Mouse (Mus musculus) embryonic facial prominence, embryonic 15.5 days (tissue): ENCODE data around the gene Gm20425. TPM values are rescaled to one million over a fixed set of nuclear protein-coding genes. Genes with fewer than 3 reads are reported as not detected.

ENCODE experiments used
- ATAC-seq: fragments of 200-750 bp; cut with Nextera tagmentation; 2 replicates; pipeline ENCODE4 v1.8.0; 2017; ENCODE audit warnings: low read depth, moderate TSS enrichment; ENCODE audit not compliant: insufficient number of reproducible peaks, low FRiP score, low TSS enrichment
- H3K27ac ChIP-seq: fragments of 300-500 bp; sonication (generic); replicated peaks from 2 replicates; pipeline ENCODE4 v1.5.1; 2015; ENCODE audit warnings: mild to moderate bottlenecking, inconsistent platforms
- H3K27me3 ChIP-seq: fragments of 300-500 bp; sonication (generic); 2 replicates; pipeline ENCODE4 v1.6.1; 2015; ENCODE audit warnings: inconsistent platforms
- H3K36me3 ChIP-seq: fragments of 300-500 bp; sonication (generic); 2 replicates; pipeline ENCODE4 v1.6.1; 2015; ENCODE audit warnings: mild to moderate bottlenecking, inconsistent platforms
- H3K4me1 ChIP-seq: fragments of 300-500 bp; sonication (generic); 2 replicates; pipeline ENCODE4 v1.6.1; 2015; ENCODE audit warnings: inconsistent platforms
- H3K4me2 ChIP-seq: fragments of 300-500 bp; sonication (generic); replicated peaks from 2 replicates; pipeline ENCODE4 v1.6.1; 2015; ENCODE audit warnings: mild to moderate bottlenecking, inconsistent platforms
- H3K4me3 ChIP-seq: fragments of 300-500 bp; sonication (generic); replicated peaks from 2 replicates; pipeline ENCODE4 v1.5.1; 2015; ENCODE audit warnings: mild to moderate bottlenecking, inconsistent platforms
- H3K9ac ChIP-seq: fragments of 300-500 bp; sonication (generic); 2 replicates; pipeline ENCODE4 v1.6.1; 2015; ENCODE audit warnings: inconsistent platforms
- H3K9me3 ChIP-seq: fragments of 300-500 bp; sonication (generic); replicated peaks from 2 replicates; pipeline ENCODE4 v1.6.1; 2016; ENCODE audit warnings: inconsistent platforms
- WGBS: fragments of 180-500 bp; shearing (Covaris S2); methylation state at CpG from one replicate; pipeline ENCODE4 v1.1.7; 2015; 5-methylcytosine and 5-hydroxymethylcytosine counted together
- polyA plus RNA-seq: library from polyadenylated mRNA; unstranded; fragments of >200 nt; fragmentation: Nextera tagmentation; extraction: Ambion mirVana; gene quantifications from 2 replicates; pipeline ENCODE4 v1.2.1, GENCODE M21; 2015

Gm20425 gene
- polyA plus RNA-seq, 1 experiment from 2014 or later, result 0.69 TPM

DNA sequence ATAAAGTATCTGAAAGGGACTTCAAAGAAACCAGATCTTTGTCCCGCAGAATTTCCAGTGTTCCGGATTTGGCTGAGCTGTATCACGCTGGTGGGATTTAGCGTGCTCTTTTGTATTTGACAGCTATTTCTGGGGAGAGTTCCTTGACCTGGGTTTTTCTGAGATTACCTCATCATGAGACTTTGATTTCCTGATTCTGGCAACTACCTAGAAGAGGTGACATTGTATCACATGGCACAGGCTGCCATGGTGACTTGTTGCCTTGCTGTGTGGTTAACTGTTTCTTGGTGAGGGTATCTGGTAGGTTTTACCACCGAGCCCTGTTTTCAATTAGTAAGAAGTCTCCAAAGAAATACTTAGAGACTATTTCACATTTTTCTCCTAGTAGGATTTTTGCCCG lies 9.4 kb upstream of the Gm20425 start:
- H3K4me3 ChIP-seq, result no peak overlapping the region
- no peaks in the 10 kb centered on the region for H3K36me3 ChIP-seq
- H3K9ac ChIP-seq, result no peak overlapping the region
- no peak for ATAC-seq
- no peak overlapping the region for H3K4me2 ChIP-seq
- H3K4me1 ChIP-seq, result 0 out of 2 replicates have a peak, but pooled peaks cover 4% of the 10 kb centered on the region
- 76% methylated on average over 6 of the region's 6 CpGs for WGBS
- no peak overlapping the region for H3K27ac ChIP-seq
- no peaks in the 10 kb centered on the region for H3K27me3 ChIP-seq
- no peaks in the 10 kb centered on the region for H3K9me3 ChIP-seq

DNA sequence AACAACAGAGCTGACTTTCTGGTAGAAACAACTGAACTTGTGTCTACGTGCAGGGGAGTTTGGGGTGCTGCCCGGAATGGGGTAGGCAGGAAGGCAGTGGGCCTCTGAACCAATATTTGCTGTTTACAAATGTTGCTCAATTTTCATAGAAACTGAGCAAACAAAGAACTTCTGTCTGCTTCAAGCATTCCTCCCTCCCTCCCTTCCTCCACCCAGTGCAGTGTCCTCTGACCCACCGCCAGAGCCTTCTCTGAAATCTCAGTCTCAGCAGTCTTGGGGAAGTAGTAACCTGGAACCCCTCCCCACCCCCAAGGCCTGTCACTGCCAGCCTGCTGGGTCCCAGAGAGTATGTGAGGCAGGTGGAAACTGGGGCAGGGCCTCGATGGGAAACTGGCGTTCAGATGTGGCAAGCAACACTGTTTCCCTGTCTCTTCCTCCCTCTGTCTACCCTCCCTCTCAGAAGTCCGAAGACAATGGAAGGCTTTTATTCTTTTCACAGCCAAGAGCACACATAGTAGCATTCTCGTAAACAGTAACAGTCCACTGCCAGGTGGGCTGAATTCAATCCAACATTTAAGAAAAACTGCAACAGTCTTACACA lies 4.6 kb upstream of the Gm20425 start:
- no peak overlapping the region for H3K9ac ChIP-seq
- peaks cover 16% of the 10 kb centered on the region; the same call in 1 of the 2 replicates for H3K4me1 ChIP-seq
- peak; percentile 58; the same call in 1 of the 2 replicates for ATAC-seq
- no peak overlapping the region for H3K4me2 ChIP-seq
- H3K4me3 ChIP-seq, result no peak overlapping the region
- H3K9me3 ChIP-seq, result no peaks in the 10 kb centered on the region
- peak overlapping the region; percentile 60 for H3K27ac ChIP-seq
- 47% methylated on average over 7 of the region's 7 CpGs for WGBS
- no peaks in the 10 kb centered on the region for H3K27me3 ChIP-seq
- no peaks in the 10 kb centered on the region for H3K36me3 ChIP-seq

DNA sequence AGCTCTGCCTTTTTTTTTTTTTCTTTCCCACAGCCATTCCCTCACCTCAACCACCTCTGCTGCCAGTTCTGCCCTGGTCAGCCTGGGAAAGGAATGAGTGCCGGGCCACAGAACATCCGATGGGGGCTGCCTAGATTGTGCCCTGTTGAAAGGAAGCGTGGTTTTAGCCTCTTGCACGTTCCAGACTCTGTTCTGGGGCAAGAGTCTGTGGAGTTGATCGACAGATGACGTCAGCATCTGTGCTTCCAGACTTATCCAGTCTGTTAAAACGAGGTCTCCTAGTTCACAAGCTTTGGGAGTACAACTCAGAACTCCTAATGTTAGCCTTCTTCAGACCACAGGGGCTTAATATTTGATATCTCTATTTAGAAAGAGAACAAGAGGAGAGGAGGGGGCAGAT lies 4.0 kb upstream of the Gm20425 start:
- Histone ChIP-seq H3K27me3 (no peaks in the 10 kb centered on the region), H3K9me3 (no peaks in the 10 kb centered on the region), H3K4me2 (no peak overlapping the region), H3K36me3 (no peaks in the 10 kb centered on the region), H3K27ac (peak overlapping the region; percentile 60), H3K4me3 (no peak overlapping the region), H3K9ac (no peak overlapping the region), H3K4me1 (peaks cover 16% of the 10 kb centered on the region; the same call in 1 of the 2 replicates)
- WGBS, result 60% methylated on average over 7 of the region's 7 CpGs
- ATAC-seq, result no peak

DNA sequence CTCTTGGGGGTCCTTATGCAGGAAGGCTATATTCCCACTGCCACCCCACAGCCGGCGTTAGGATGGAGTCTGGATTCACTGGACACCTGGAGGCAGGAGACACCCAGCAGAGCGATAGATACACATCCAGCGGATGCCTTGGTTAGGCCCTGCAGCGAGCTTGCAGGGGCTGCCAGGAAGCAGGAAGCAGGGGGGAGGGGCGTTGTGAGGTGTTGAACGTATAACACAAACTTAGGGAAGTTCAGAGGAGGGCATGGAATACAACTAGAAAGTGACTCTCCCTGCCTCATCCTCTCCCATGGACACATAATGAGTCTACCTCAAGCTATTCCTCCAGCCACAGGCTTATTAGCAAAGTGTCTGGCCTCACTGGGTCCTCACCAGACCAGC lies 2.9 kb upstream of the Gm20425 start:
- Histone ChIP-seq H3K27me3 (no peaks in the 10 kb centered on the region), H3K36me3 (no peaks in the 10 kb centered on the region), H3K9ac (no peak overlapping the region), H3K9me3 (no peaks in the 10 kb centered on the region), H3K4me1 (peaks cover 16% of the 10 kb centered on the region; the same call in 1 of the 2 replicates), H3K4me2 (no peak overlapping the region), H3K4me3 (no peak overlapping the region), H3K27ac (no peak overlapping the region)
- no peak for ATAC-seq
- WGBS, result 60% methylated on average over 7 of the region's 7 CpGs

DNA sequence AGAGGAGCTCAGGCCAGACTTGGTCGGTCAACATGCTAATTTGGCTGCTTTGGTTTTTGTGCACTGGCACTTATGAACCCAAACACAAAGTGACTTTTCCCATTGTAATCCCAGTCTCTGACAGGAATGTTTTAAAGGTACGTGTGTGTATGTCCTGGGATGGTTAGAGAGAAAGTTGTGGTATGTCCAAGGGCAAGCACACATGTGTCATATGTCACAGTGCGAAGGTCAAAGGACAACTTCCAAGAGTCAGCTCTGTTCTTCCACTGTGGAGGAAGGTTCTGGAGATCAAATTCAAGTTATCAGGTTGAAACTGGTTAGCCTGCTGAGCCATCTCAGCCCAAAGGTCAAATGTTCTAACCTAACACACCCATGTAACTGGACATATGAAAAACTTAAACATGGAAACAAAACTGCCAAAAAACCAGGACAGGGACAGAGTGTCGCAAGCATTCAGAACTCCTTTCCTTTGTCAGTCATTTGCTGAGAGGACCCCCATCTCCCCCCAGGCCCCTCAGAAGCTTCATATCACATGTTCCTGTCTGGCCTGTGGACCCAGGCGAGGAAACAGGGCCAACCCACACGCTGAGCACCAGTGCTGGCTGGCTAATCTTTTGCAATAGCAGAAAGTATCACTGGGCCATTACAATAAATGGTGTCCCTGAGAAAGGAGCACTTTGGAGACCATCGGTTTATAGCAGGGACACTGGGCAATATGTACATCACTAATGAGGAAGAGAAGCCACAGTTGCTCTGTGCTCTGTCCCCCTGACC lies 2.3 kb upstream of the Gm20425 start:
- Histone ChIP-seq H3K27me3 (no peaks in the 10 kb centered on the region), H3K4me1 (peaks cover 16% of the 10 kb centered on the region; the same call in 1 of the 2 replicates), H3K9ac (no peak overlapping the region), H3K4me2 (no peak overlapping the region), H3K9me3 (no peaks in the 10 kb centered on the region), H3K27ac (no peak overlapping the region), H3K36me3 (no peaks in the 10 kb centered on the region), H3K4me3 (no peak overlapping the region)
- ATAC-seq, result no peak
- 88% methylated on average over 7 of the region's 7 CpGs for WGBS

DNA sequence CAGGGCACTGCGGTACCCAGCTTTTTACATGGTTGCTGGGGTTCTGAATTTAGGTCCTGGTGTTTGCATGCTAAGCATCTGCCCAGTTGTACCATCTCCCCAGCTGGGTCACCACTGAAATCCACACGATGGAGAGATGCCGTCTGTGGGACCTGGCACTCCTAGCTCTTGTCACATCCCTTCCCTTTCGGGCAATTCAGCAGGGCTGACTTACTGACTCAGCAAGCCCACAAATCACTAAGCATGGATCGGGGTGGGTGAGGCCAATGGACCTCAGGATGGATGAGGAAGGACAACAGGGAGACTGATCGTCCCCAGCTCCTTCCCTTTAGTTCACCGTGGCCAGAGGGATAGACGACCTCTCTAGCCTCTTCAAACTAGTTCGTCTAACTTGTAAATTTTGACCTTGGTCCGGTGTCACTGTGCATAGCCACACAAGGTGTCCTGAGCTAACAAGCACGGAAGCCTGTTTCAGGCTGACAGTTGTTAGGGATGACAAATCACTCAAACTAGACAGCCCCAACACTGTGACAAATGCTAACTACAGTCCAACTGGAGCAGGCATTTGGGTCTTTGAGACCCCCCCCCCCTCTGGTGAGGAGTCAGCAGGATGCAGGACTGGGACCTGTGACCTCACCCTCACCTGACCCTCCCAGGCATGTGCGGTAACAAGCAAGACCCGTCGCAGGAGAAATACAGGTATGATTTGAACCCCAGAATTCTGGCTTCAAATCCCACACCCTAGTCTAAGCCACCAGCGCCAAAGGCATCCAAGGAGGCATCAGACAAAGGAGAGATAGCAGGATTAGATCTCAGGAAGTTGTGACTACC lies 855 bp downstream of the Gm20425 start:
- H3K4me3 ChIP-seq, result no peak overlapping the region
- no peak for ATAC-seq
- 87% methylated on average over 15 of the region's 15 CpGs for WGBS
- no peak overlapping the region for H3K9ac ChIP-seq
- peaks cover 10% of the 10 kb centered on the region; the same call in 1 of the 2 replicates for H3K4me1 ChIP-seq
- H3K27me3 ChIP-seq, result no peaks in the 10 kb centered on the region
- no peaks in the 10 kb centered on the region for H3K36me3 ChIP-seq
- no peaks in the 10 kb centered on the region for H3K9me3 ChIP-seq
- H3K27ac ChIP-seq, result no peak overlapping the region
- no peak overlapping the region for H3K4me2 ChIP-seq

DNA sequence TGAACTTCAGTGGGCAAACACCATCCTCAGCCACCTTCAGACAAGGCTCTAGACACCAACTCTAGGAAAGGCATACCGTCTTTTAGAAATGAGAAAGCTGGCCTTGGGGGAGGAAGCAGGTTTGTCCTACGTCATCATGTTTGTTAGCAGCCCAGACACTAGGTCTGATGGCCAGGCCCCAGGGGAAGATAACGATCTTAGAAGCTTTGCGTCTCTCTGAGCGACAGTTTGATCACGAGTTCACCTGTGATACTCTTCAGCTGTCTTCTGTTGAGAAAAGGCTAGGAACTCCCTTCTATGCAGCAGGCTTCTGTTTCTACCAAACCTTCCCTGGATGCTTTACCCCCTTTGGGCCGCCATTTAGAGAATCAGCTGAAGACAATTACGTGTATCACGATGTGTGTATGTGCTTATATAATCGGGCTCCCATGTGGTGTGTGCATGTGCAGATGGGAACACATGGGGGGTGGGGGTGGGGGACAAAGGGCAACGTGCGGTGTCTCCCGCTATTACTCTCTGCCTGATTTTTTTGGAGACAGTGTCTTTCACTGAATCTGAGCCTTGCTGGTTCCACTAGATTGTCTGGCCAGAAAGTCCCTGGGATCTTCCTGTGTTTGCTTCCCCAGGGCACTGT lies 1.6 kb downstream of the Gm20425 start:
- H3K4me2 ChIP-seq, result no peak overlapping the region
- no peaks in the 10 kb centered on the region for H3K27me3 ChIP-seq
- no peak overlapping the region for H3K4me3 ChIP-seq
- no peak overlapping the region for H3K9ac ChIP-seq
- ATAC-seq, result no peak
- 57% methylated on average over 13 of the region's 13 CpGs for WGBS
- H3K9me3 ChIP-seq, result no peaks in the 10 kb centered on the region
- peaks cover 9% of the 10 kb centered on the region; the same call in 1 of the 2 replicates for H3K4me1 ChIP-seq
- no peak overlapping the region for H3K27ac ChIP-seq
- no peaks in the 10 kb centered on the region for H3K36me3 ChIP-seq

DNA sequence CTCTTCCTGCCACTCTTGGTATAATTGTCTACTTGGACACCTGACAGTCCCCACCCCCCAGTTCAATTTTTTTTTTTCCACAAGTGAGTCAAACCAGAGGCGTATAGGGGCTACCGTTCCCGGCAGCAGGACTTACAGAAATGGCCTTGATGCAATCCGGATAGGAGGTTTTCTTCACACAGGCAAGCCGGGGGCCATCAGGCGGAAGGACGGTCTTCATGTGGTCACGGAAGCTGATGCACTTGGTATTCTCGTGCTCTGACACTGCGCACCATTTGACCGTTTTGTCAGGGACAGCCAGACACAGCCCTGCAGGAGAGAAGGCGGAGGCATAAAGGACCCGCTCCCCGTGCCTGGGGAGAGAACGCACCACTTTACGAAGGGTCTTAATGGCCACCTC lies 2.3 kb downstream of the Gm20425 start:
- H3K4me3 ChIP-seq, result no peak overlapping the region
- 92% methylated on average over 16 of the region's 16 CpGs for WGBS
- ATAC-seq, result no peak
- no peaks in the 10 kb centered on the region for H3K36me3 ChIP-seq
- H3K27ac ChIP-seq, result no peak overlapping the region
- no peaks in the 10 kb centered on the region for H3K9me3 ChIP-seq
- H3K4me2 ChIP-seq, result no peak overlapping the region
- peaks cover 9% of the 10 kb centered on the region; the same call in 1 of the 2 replicates for H3K4me1 ChIP-seq
- H3K27me3 ChIP-seq, result no peaks in the 10 kb centered on the region
- no peak overlapping the region for H3K9ac ChIP-seq

DNA sequence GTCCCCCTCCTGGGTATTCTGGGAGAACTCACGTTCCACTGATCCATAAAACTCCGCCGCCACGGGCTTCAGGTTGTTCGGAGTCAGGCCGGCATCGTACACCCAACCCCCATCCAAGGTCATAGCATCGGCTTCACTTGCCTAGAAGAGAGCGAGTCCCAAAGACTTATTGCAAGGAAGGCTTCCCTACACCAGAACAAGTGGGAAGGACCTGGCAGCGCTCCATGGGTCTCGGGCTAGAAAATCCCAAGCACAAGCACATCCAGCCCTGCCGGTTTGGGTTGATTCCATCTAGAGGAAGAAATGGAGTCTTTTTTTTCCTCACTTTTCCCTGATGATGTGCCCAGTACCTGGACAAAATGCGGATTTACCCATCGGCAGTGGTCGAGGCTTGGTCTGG lies 3.3 kb downstream of the Gm20425 start:
- Histone ChIP-seq H3K27ac (no peak overlapping the region), H3K36me3 (no peaks in the 10 kb centered on the region), H3K9me3 (no peaks in the 10 kb centered on the region), H3K9ac (no peak overlapping the region), H3K4me2 (no peak overlapping the region), H3K27me3 (no peaks in the 10 kb centered on the region), H3K4me3 (no peak overlapping the region), H3K4me1 (peaks cover 9% of the 10 kb centered on the region; the same call in 1 of the 2 replicates)
- no peak for ATAC-seq
- 84% methylated on average over 15 of the region's 15 CpGs for WGBS

DNA sequence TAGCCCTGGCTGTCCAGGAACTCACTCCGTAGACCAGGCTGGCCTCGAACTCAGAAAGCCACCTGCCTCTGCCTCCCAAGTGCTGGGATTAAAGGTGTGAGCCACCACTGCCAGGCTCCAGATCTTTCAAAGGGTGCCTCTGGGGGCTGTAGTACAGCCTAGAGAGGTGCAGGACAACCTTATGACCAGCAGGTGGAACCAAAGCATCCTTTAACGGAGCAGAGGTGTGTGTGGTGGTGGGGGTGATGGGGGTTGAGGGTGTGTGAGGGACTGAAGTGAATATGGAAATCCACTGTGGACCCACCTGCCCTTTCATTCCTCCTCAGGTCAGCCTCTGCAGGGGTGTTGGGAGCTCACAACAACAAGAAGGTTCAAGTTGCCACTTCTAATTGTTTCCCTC lies 4.6 kb downstream of the Gm20425 start:
- H3K27ac ChIP-seq, result no peak overlapping the region
- no peak overlapping the region for H3K4me3 ChIP-seq
- H3K9ac ChIP-seq, result no peak overlapping the region
- peaks cover 7% of the 10 kb centered on the region; the same call in 1 of the 2 replicates for H3K4me1 ChIP-seq
- no peaks in the 10 kb centered on the region for H3K27me3 ChIP-seq
- WGBS, result 67% methylated on average over 3 of the region's 3 CpGs
- ATAC-seq, result 0 out of 2 replicates have a peak, but pooled peaks have one; percentile 46
- H3K36me3 ChIP-seq, result no peaks in the 10 kb centered on the region
- H3K9me3 ChIP-seq, result no peaks in the 10 kb centered on the region
- H3K4me2 ChIP-seq, result no peak overlapping the region

DNA sequence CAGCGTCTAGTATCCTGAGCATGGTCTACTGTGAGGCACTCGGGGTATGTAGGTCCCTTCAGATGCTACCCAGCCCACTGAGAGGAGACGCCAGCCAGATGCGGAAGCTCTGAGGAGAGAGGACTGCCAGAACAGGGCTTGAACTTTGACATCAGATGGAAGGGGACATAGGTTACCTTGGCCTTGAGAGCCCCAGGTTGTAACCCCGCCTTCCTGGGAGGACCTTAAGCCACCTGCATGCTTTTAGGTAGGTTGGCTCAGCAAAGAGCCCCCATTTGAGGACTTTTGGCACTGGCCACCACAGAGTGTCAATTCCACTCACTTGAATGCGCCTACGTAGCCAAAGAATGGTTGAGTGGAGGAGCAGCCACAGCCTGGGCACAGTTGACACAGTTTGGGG lies 5.4 kb downstream of the Gm20425 start:
- WGBS, result 93% methylated on average over 7 of the region's 7 CpGs
- no peak for ATAC-seq
- no peaks in the 10 kb centered on the region for H3K9me3 ChIP-seq
- H3K9ac ChIP-seq, result no peak overlapping the region
- no peak overlapping the region for H3K27ac ChIP-seq
- H3K36me3 ChIP-seq, result no peaks in the 10 kb centered on the region
- no peak overlapping the region for H3K4me2 ChIP-seq
- H3K4me1 ChIP-seq, result no peaks in the 10 kb centered on the region
- H3K4me3 ChIP-seq, result no peak overlapping the region
- H3K27me3 ChIP-seq, result no peaks in the 10 kb centered on the region
